In the genomic region with DNA sequence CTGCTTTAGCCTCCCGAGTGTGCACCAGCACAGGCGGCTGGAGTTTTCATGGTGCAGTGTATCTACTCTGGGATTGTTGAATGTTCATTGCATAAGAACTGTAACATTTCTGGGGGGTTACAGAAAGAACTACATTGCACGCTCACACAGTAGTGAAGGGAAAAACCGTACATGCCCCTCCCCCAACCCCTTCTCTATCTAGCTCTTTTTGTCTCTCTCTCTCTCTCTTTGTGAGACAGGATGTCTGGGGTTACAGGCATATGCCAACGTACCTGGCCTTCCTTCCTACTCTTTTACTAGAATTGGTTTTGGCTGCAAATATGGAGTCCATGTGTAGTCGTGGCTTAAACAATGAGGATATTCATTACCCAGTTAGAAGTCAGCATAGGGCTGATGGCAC, we compare ENCODE assay signal across 28 mouse cellular contexts. TPM values are rescaled to one million over a fixed set of nuclear protein-coding genes. Genes with fewer than 3 reads are reported as not detected.
A peak's percentile ranks its signal among the peaks of the same experiment; 100 is the strongest.
DNase-seq lines count a peak whose midpoint lies in the region; TF ChIP-seq lines count a peak whose summit lies in the region.
"Had no signal": no experiment of that assay in that cellular context is flagged by ENCODE, and none has a peak within 500 bp of the region (broad histone marks: within the 10 kb centered on the region; RNA-seq: fewer than 3 reads in every experiment).

No protein-coding gene starts in this region.

- H3K4me1 ChIP-seq in E14TG2a.4 (replicated peaks; ENCODE audit: low read depth, low read length): peaks cover 95% of the 10 kb centered on the region

- peak; percentile 55 for DNase-seq in CD4-positive helper T cell, adult 2 months (ENCODE audit: low read depth, low spot score)
- DNase-seq in naive thymus-derived CD4-positive, alpha-beta T cell, adult 2 months (ENCODE audit: low read depth): peak; percentile 72
- DNase-seq in thymus, postnatal 36 days: peak; percentile 42 to 51
- DNase-seq in adrenal gland, postnatal 14 days: no peak
- no peak for DNase-seq in lung, postnatal 36 days
- no peak for DNase-seq in left cerebral cortex, adult 11 months (ENCODE audit: low spot score)
- DNase-seq: adrenal gland, postnatal 25 days; cerebellum, adult 11-12 months; cerebellum, postnatal 14 days; gastrocnemius, postnatal 14 days; heart, postnatal 14 days; kidney, adult 8-10 months; kidney, postnatal 4 days; layer of hippocampus, postnatal 36 days; liver, embryonic 13.5 days; lung, adult 18-20 months; lung, postnatal 10 days; right cerebral cortex, postnatal 25 days had no signal

- H3K27me3 ChIP-seq in E14TG2a.4 (ENCODE audit: insufficient read depth, low read length): peaks cover 16% of the 10 kb centered on the region
- H3K27me3 ChIP-seq: Patski had no signal

- peak overlapping the region; percentile 60 for H3K4me3 ChIP-seq in E14TG2a.4 (replicated peaks; ENCODE audit: low read length)
- H3K4me3 ChIP-seq: embryonic facial prominence, embryonic 15.5 days; limb, embryonic 10.5 days; limb, embryonic 15.5 days; liver, embryonic 13.5 days; midbrain, embryonic 15.5 days had no signal

- no peaks in the 10 kb centered on the region for H3K9me3 ChIP-seq in E14TG2a.4 (ENCODE audit: low read length)
- H3K9me3 ChIP-seq: embryonic facial prominence, embryonic 15.5 days; G1E; limb, embryonic 10.5 days; limb, embryonic 15.5 days; liver, embryonic 13.5 days; midbrain, embryonic 15.5 days had no signal

- peaks cover under 1% of the 10 kb centered on the region; the same call in 1 of the 2 replicates for H3K36me3 ChIP-seq in E14TG2a.4 (ENCODE audit: insufficient read depth, low read length)
- H3K36me3 ChIP-seq: embryonic facial prominence, embryonic 15.5 days; limb, embryonic 10.5 days; limb, embryonic 15.5 days; liver, embryonic 13.5 days; midbrain, embryonic 15.5 days had no signal

- no peak for TF ChIP-seq CTCF in E14TG2a.4 (conservative IDR thresholded peaks at IDR 0.05; ENCODE audit: low read length)

RNA-seq across cellular contexts. Expression of a gene that starts 3.3 kb away (rescaled TPM):
- 42.9 and 53.1 TPM in 2 replicates for total RNA-seq in adrenal gland, postnatal 14 days (2021)

RNA-seq across cellular contexts. Expression of a gene that starts 9.0 kb away (rescaled TPM):
- not detected in 2 replicates for total RNA-seq in adrenal gland, postnatal 14 days (2021)
- total RNA-seq: adrenal gland, postnatal 25 days; G1E; gastrocnemius, postnatal 14 days; heart, postnatal 14 days; layer of hippocampus, adult 8-10 months; layer of hippocampus, postnatal 36 days; left cerebral cortex, postnatal 10 days; neutrophil, adult 5-6 weeks had no signal

RNA-seq across cellular contexts. Expression of a gene that starts 12.3 kb away (rescaled TPM):
- total RNA-seq in adrenal gland, postnatal 14 days (2021): 95.6 and 104 TPM in 2 replicates

RNA-seq across cellular contexts. Expression of a gene that starts 12.3 kb away (rescaled TPM):
- 18.0 and 24.7 TPM in 2 replicates for total RNA-seq in adrenal gland, postnatal 14 days (2021)

RNA-seq across cellular contexts. Expression of a gene that starts 13.3 kb away (rescaled TPM):
- 49.3 and 66.8 TPM in 2 replicates for total RNA-seq in adrenal gland, postnatal 14 days (2021)

Comparison
In these comparisons a context has a peak if more than half of its experiments do, and no peak if none do; other contexts are left out.
1. DNase-seq: peak in CD4-positive helper T cell, adult 2 months (single experiment), naive thymus-derived CD4-positive, alpha-beta T cell, adult 2 months (single experiment) and thymus, postnatal 36 days (2 of 2); none in adrenal gland, postnatal 14 days (single experiment), lung, postnatal 36 days (single experiment) and left cerebral cortex, adult 11 months (single experiment).